Mouse (Mus musculus) ovary, postnatal 36 days (tissue): ENCODE results near the gene Chrdl2.
"Not testable (repeated sequence)": the region's sequence is repeated elsewhere in the genome, so short reads cannot be mapped to it uniquely, and the experiment has no call there.

Experiments
- DNase-seq: peaks from one replicate; pipeline ENCODE4 v3.0.0; 2022; ENCODE audit warnings: low spot score, mixed read lengths

The Chrdl2 gene

DNA sequence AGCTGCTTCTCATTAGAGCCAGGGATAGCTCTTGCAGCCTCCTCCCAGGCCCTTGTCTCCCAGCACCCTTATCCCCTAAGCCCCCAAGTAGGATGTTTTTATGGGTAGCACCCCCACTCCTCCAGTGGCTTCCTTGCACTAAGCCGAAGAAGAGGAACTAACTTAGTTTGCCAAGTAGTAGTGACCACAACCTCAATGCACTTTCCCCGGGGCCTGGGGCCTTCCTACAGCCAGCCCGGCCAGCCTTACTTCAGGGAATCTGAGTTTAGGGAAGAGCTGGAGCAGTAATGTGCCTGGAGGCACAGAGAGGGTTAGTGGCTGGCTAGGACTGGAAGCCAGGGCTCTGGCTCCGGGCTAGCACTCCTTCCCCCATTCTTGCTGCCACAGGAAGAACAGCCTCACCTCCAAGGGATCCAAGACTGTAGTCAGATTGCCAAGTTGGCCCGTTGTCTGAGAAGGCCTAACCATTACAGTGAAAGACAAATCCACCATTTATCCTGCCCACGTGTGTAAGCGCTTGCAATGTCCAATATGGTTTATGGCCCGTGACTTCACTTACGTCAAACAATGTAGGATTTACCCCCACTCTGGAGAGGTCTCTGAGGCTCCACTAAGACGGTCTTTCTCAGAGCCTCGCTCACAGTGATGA lies 29.0 kb downstream of the Chrdl2 start:
- no peak for DNase-seq

- no peak for DNase-seq
Observed at GRCm38 (mm10) chr7:100036050-100036449, 30.1 kb downstream of the Chrdl2 start.

- no peak for DNase-seq
Observed at GRCm38 (mm10) chr7:100036495-100036894, 30.5 kb downstream of the Chrdl2 start.

GRCm38 (mm10) chr7:100042120-100042519 lies 36.1 kb downstream of the Chrdl2 start:
- peak; percentile 39 for DNase-seq

DNA sequence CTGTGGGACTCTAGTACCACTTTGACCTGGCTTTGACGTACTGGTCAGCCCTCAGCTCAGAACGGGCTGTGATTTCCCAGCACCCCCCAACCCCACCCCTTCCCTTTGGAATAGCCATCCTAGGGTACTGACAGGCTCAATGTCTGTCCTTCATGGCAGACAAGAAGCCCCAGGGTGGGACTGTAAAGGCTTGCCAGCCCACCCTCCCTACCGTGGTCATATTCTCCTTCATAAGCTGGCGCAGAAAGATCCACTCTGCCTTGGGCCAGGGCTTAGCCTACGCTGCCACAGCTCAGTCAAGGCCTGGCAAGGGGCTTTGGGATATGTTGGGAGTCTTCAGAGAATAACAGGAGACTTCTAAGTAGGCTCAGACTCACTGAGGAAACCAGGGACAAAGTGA lies 37.1 kb downstream of the Chrdl2 start:
- DNase-seq: no peak

DNA sequence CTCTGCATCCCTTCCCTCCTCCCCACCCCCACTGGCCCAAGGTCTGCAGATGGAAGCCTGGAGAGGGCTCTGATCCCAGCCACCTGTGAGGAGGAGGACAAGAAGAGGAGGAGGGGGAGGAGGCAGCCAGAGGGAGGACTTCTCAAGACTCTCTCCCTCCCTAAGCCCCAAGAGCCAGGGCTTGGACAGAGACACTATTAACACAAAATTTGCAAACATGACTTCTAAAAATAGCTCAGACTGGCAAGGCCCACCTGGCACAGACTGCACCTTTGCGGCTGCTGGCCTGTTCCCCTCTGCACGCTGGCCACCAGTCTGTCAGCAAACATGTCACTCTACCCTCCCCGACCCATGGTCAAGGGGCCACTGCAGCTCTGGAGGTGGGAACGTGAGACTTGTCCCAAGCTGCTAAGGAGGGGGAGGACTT lies 37.6 kb downstream of the Chrdl2 start:
- DNase-seq: no peak

DNA sequence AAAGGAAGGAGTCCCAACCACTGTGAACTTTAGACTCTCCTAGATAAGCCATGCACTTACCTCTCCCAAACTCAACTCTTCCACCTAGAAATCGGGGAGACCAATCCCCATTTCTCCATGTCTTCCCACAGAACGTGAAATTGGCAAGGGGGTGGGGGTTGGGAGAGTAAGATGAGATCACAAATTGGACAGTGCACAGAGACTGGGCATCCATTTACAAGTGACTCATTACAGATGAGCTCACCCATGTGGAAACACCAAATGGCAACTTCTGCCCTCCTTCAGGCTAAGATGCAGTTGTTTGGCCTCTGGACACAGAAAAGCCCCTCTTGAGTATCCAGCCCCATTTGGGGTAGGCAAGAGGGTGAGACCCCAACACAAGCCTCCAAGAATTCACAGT lies 40.5 kb downstream of the Chrdl2 start:
- peak; percentile 1 for DNase-seq

DNA sequence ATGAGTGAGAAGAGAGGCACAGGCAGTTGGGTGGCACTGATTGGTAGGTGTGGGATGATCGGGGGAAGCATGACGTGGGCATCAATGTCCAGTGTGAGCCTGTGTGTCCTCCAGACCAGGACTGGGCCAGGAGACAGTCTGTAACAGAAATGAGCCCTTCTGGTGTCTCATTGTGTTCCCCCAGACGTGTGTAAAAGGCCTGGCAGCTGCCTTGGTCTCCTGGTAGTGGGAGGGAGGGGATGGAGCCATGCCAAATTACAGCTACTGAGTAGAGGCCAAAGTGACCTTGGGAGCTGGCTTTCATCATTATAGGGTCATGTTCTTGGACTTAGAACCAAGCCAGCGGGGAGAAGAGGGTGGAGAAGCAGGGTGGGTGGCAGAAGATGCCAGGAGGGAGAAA lies 45.9 kb downstream of the Chrdl2 start:
- peak; percentile 35 for DNase-seq

DNA sequence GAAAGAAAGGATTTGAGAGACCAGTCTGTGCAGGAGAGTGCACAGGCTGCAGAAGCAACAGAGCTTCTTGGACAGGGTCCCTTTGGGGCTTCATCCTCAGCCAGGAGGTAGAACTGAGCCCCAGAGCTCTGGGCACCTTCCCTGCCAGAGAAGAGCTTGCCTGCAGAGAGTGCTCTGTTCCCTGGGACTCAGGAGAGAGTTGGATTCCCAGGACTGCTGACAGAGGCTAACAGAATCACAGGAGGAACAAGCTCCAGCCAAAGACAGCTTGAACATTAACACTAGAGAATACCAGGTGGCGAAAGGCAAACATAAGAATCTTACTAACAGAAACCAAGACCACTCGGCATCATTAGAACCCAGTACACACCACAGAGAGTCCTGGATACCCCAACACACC lies 47.0 kb downstream of the Chrdl2 start:
- not testable (repeated sequence) for DNase-seq

- no peak for DNase-seq
Observed at GRCm38 (mm10) chr7:100073959-100074358, 68.0 kb downstream of the Chrdl2 start.

DNA sequence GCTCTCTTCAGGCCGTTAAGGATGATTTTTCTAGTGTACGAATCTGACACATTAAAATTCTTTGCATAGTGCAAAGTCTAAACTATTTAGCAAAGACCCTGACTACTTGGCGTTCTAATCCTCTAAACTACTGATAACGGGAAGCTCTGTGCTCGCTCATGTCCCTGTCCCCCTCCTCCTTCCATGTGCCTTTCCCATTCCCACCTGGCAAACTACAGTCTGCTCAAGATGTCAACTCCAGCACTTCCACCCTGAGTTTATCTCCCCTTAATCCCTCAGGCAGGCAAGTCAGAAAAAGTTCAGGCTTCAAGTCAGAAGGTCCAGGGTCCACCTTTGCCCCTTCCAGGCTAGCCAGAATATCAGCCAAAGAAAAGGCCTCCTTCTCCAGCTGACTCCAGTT lies 70.3 kb downstream of the Chrdl2 start:
- DNase-seq: no peak

DNA sequence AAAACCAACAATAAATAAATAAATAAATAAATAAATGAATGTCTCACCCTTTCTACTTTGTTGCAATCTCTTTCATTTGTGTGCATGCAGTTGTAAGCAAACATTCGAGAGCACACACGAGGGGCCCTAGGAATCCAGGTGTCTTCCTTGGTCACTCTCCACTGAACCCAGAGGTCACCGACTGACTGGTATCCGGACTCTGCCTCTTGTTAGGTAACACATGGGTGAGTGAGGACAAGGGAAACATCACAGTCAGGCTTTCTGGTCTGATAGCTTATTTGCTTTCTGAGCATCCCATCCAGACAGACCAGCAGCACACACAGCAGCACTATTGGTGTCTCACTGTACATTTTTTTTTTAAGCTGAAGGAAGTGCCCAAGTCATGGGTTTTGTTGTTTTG lies 71.1 kb downstream of the Chrdl2 start:
- DNase-seq: no peak

GRCm38 (mm10) chr7:100080087-100080781 lies 74.3 kb downstream of the Chrdl2 start:
- no peak for DNase-seq

GRCm38 (mm10) chr7:100082836-100083235 lies 76.9 kb downstream of the Chrdl2 start:
- no peak for DNase-seq

DNA sequence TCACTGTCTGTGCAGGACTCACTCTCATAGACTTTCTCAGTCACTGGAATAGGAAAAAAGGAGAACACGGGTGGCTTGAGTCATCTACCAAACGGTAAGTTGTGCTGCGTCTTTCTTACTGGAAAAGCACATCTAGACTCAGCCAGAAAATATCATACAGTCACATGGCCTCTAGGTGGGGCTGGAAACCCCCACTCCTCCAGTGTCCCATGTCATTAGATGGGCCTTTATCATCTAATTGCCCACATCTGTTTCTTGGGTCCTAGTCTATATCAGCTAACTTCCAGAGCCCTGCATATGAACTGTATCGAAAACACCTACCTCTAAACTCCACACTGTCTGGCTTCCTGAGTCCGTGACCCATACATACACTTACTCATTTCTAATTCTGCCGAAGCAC lies 77.8 kb downstream of the Chrdl2 start:
- DNase-seq: no peak
